Comparison of ENCODE assay signal across 12 mouse cellular contexts in the genomic region with DNA sequence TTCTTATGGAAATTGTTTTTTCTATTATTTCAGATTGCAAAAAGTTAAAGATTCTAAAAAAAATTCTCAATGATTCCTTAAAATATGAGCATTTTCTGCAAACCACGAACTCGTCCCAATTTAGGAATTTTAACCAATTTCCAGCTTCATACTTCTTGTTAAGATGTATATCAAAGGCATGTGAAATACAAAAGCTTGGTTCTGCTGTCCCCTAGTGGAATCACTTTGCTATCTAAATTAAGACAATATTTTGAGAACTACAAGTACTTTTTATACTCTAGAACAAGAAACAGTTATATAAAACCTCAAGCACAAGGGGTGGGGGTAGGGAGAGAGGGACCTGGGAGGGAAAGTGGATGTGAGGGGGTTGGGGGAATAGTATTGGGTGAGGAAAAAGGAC. TPM values are rescaled to one million over a fixed set of nuclear protein-coding genes. Genes with fewer than 3 reads are reported as not detected.
DNase-seq lines count a peak whose midpoint lies in the region; ATAC-seq and TF ChIP-seq lines count a peak whose summit lies in the region.
"Had no signal": no experiment of that assay in that cellular context is flagged by ENCODE, and none has a peak within 500 bp of the region (broad histone marks: within the 10 kb centered on the region; RNA-seq: fewer than 3 reads in every experiment).

No protein-coding gene starts in this region.

- H3K27ac ChIP-seq in hindbrain, embryonic 14.5 days = no peak overlapping the region
- H3K27ac ChIP-seq in hindbrain, embryonic 13.5 days = no peak overlapping the region
- H3K27ac ChIP-seq in liver, adult 2 months (replicated peaks; ENCODE audit: insufficient read depth, low read depth, low read length) = no peak overlapping the region
- H3K27ac ChIP-seq in liver, embryonic 11.5 days (ENCODE audit: low read depth, low read length) = no peak overlapping the region
- no peak overlapping the region for H3K27ac ChIP-seq in heart, embryonic 11.5 days (ENCODE audit: low read depth, low read length)
- H3K27ac ChIP-seq: hindbrain, embryonic 12.5 days; limb, embryonic 12.5 days; neural tube, embryonic 13.5 days had no signal

- no peaks in the 10 kb centered on the region for H3K9me3 ChIP-seq in hindbrain, embryonic 14.5 days (ENCODE audit: control insufficient read depth, low read length)
- no peaks in the 10 kb centered on the region for H3K9me3 ChIP-seq in hindbrain, embryonic 13.5 days
- H3K9me3 ChIP-seq in liver, embryonic 11.5 days (ENCODE audit: control insufficient read depth, low read length) = no peaks in the 10 kb centered on the region
- no peaks in the 10 kb centered on the region for H3K9me3 ChIP-seq in heart, embryonic 11.5 days (replicated peaks; ENCODE audit: control insufficient read depth, low read length)
- H3K9me3 ChIP-seq: hindbrain, embryonic 12.5 days; limb, embryonic 12.5 days; neural tube, embryonic 13.5 days had no signal

- no peak for TF ChIP-seq POLR2A in liver, adult 2 months (IDR thresholded peaks at IDR 0.05; ENCODE audit: extremely low read depth, insufficient read depth, low read length)

- H3K9ac ChIP-seq in hindbrain, embryonic 14.5 days = no peak overlapping the region
- H3K9ac ChIP-seq in hindbrain, embryonic 13.5 days = no peak overlapping the region
- no peak overlapping the region for H3K9ac ChIP-seq in liver, adult 2 months (ENCODE audit: low read depth, low read length)
- no peak overlapping the region for H3K9ac ChIP-seq in liver, embryonic 11.5 days (ENCODE audit: low read depth, low read length)
- no peak overlapping the region for H3K9ac ChIP-seq in heart, embryonic 11.5 days (ENCODE audit: low read depth, low read length)
- H3K9ac ChIP-seq: hindbrain, embryonic 12.5 days; limb, embryonic 12.5 days; neural tube, embryonic 13.5 days had no signal

- peaks cover 17% of the 10 kb centered on the region for H3K36me3 ChIP-seq in hindbrain, embryonic 14.5 days (replicated peaks; ENCODE audit: control insufficient read depth, insufficient read depth)
- H3K36me3 ChIP-seq in hindbrain, embryonic 13.5 days = peaks cover 11% of the 10 kb centered on the region
- H3K36me3 ChIP-seq in liver, adult 2 months (ENCODE audit: control insufficient read depth, insufficient read depth, low read length) = peaks cover 5% of the 10 kb centered on the region
- no peaks in the 10 kb centered on the region; the same call in 1 of the 2 replicates for H3K36me3 ChIP-seq in liver, embryonic 11.5 days (ENCODE audit: control insufficient read depth, insufficient read depth, low read length)
- H3K36me3 ChIP-seq in heart, embryonic 11.5 days (ENCODE audit: control insufficient read depth, insufficient read depth, low read length) = no peaks in the 10 kb centered on the region

- TF ChIP-seq CTCF in liver, adult 2 months (IDR thresholded peaks at IDR 0.05; ENCODE audit: low read depth, low read length) = no peak

- 82% methylated on average over 2 of the region's 2 CpGs for WGBS in hindbrain, embryonic 14.5 days
- WGBS in hindbrain, embryonic 13.5 days = 83% methylated on average over 2 of the region's 2 CpGs
- WGBS in liver, adult 2 months = 91% methylated on average over 2 of the region's 2 CpGs
- 84% methylated on average over 2 of the region's 2 CpGs for WGBS in liver, embryonic 11.5 days
- WGBS in heart, embryonic 11.5 days (ENCODE audit: insufficient replicate concordance) = 82% methylated on average over 2 of the region's 2 CpGs

- H3K79me2 ChIP-seq in liver, adult 2 months (ENCODE audit: control insufficient read depth, insufficient read depth, low read length) = no peaks in the 10 kb centered on the region

- no peak overlapping the region for H3K4me3 ChIP-seq in hindbrain, embryonic 14.5 days (replicated peaks; ENCODE audit: low read length)
- no peak overlapping the region for H3K4me3 ChIP-seq in hindbrain, embryonic 13.5 days
- no peak overlapping the region for H3K4me3 ChIP-seq in liver, adult 2 months (ENCODE audit: insufficient read depth, low read depth, low read length)
- no peak overlapping the region for H3K4me3 ChIP-seq in liver, embryonic 11.5 days (ENCODE audit: low read depth, low read length)
- no peak overlapping the region for H3K4me3 ChIP-seq in heart, embryonic 11.5 days (ENCODE audit: low read depth, low read length)
- H3K4me3 ChIP-seq: hindbrain, embryonic 12.5 days; limb, embryonic 12.5 days; neural tube, embryonic 13.5 days had no signal

- H3K4me2 ChIP-seq in hindbrain, embryonic 14.5 days (replicated peaks) = no peak overlapping the region
- H3K4me2 ChIP-seq in hindbrain, embryonic 13.5 days = no peak overlapping the region
- H3K4me2 ChIP-seq in liver, embryonic 11.5 days = no peak overlapping the region
- no peak overlapping the region for H3K4me2 ChIP-seq in heart, embryonic 11.5 days
- H3K4me2 ChIP-seq: hindbrain, embryonic 12.5 days; limb, embryonic 12.5 days; neural tube, embryonic 13.5 days had no signal

- no peaks in the 10 kb centered on the region for H3K27me3 ChIP-seq in hindbrain, embryonic 14.5 days (ENCODE audit: control insufficient read depth, insufficient read depth, low read length)
- no peaks in the 10 kb centered on the region for H3K27me3 ChIP-seq in hindbrain, embryonic 13.5 days
- H3K27me3 ChIP-seq in liver, adult 2 months (ENCODE audit: control insufficient read depth, insufficient read depth, low read length) = no peaks in the 10 kb centered on the region
- no peaks in the 10 kb centered on the region for H3K27me3 ChIP-seq in liver, embryonic 11.5 days (replicated peaks; ENCODE audit: control insufficient read depth, insufficient read depth, low read length)
- H3K27me3 ChIP-seq in heart, embryonic 11.5 days (ENCODE audit: control insufficient read depth, insufficient read depth, low read length) = no peaks in the 10 kb centered on the region
- H3K27me3 ChIP-seq: hindbrain, embryonic 12.5 days; limb, embryonic 12.5 days; neural tube, embryonic 13.5 days had no signal

- H3K4me1 ChIP-seq in hindbrain, embryonic 14.5 days (replicated peaks; ENCODE audit: control insufficient read depth, insufficient read depth, low read length) = no peaks in the 10 kb centered on the region
- no peaks in the 10 kb centered on the region for H3K4me1 ChIP-seq in hindbrain, embryonic 13.5 days (replicated peaks)
- no peaks in the 10 kb centered on the region for H3K4me1 ChIP-seq in liver, adult 2 months (ENCODE audit: control insufficient read depth, insufficient read depth, low read length)
- no peaks in the 10 kb centered on the region for H3K4me1 ChIP-seq in liver, embryonic 11.5 days (replicated peaks; ENCODE audit: control insufficient read depth, insufficient read depth, low read length)
- no peaks in the 10 kb centered on the region for H3K4me1 ChIP-seq in heart, embryonic 11.5 days (ENCODE audit: control insufficient read depth, insufficient read depth, low read length)
- H3K4me1 ChIP-seq: hindbrain, embryonic 12.5 days; limb, embryonic 12.5 days; neural tube, embryonic 13.5 days had no signal

- peak; percentile 77 for DNase-seq in hindbrain, embryonic 14.5 days (ENCODE audit: low spot score)
- DNase-seq in liver, adult 2 months (ENCODE audit: extremely low read depth, low read depth, low spot score) = peak; percentile 4
- no peak for DNase-seq in liver, embryonic 11.5 days (ENCODE audit: low spot score)
- DNase-seq in NIH3T3 (ENCODE audit: low read depth) = peak; percentile 81
- DNase-seq in induced T-regulatory cell, adult 2 months (ENCODE audit: low read depth) = peak; percentile 14
- no peak for DNase-seq in T-cell, adult 2 months (ENCODE audit: low spot score)
- DNase-seq: cerebellum, adult 11 months had no signal

- no peak for ATAC-seq in hindbrain, embryonic 14.5 days (ENCODE audit: low FRiP score)
- ATAC-seq in hindbrain, embryonic 13.5 days (ENCODE audit: low FRiP score) = no peak
- ATAC-seq in liver, embryonic 11.5 days (replicated peaks; ENCODE audit: low FRiP score) = no peak
- ATAC-seq in heart, embryonic 11.5 days (replicated peaks; ENCODE audit: insufficient number of reproducible peaks, low FRiP score, low TSS enrichment) = no peak

RNA-seq across cellular contexts. Expression of gene Ddx10, which starts 29.7 kb away (rescaled TPM):
- polyA plus RNA-seq in hindbrain, embryonic 14.5 days (2014; fragmentation: Nextera tagmentation; extraction: Ambion mirVana) = 25.1 and 27.6 TPM in 2 replicates
- 24.5 and 24.7 TPM in 2 replicates for polyA plus RNA-seq in hindbrain, embryonic 13.5 days (2015; fragmentation: Nextera tagmentation; extraction: Ambion mirVana)
- total RNA-seq in liver, adult 2 months (2014; rRNA removed) = 6.3 and 7.8 TPM in 2 replicates
- 0.87 and 1.0 TPM in 2 replicates for polyA plus RNA-seq in liver, adult 2 months (2012; rRNA removed)
- 36.9 and 43.5 TPM in 2 replicates for polyA plus RNA-seq in liver, embryonic 11.5 days (2014; fragmentation: Nextera tagmentation; extraction: Ambion mirVana)
- polyA plus RNA-seq in heart, embryonic 11.5 days (2014; fragmentation: Nextera tagmentation; extraction: Ambion mirVana) = 19.5 and 22.1 TPM in 2 replicates

Comparison
In these comparisons a context has a peak if more than half of its experiments do, and no peak if none do; other contexts are left out.
1. DNase-seq: peak in hindbrain, embryonic 14.5 days (single experiment), liver, adult 2 months (single experiment), NIH3T3 (single experiment) and induced T-regulatory cell, adult 2 months (single experiment); none in liver, embryonic 11.5 days (single experiment) and T-cell, adult 2 months (single experiment).
2. RNA of gene Ddx10, which starts 29.7 kb away (polyA plus RNA-seq): 36.9 to 43.5 TPM in liver, embryonic 11.5 days, 25.1 to 27.6 TPM in hindbrain, embryonic 14.5 days, 24.5 to 24.7 TPM in hindbrain, embryonic 13.5 days and 19.5 to 22.1 TPM in heart, embryonic 11.5 days; 0.87 to 1.0 TPM in liver, adult 2 months; every median in the first group is over 10 times any median in the second.